Mouse (Mus musculus) liver, embryonic 13.5 days (tissue): ENCODE data around the gene Sycn. TPM values are rescaled to one million over a fixed set of nuclear protein-coding genes. Genes with fewer than 3 reads are reported as not detected.
"Not testable (repeated sequence)": the region's sequence is repeated elsewhere in the genome, so short reads cannot be mapped to it uniquely, and the experiment has no call there.

Experiments
- ATAC-seq: fragments of 200-750 bp; cut with Nextera tagmentation; 2 replicates; pipeline ENCODE4 v1.8.0; 2017; ENCODE audit warnings: low read depth, mild to moderate bottlenecking, moderate number of reproducible peaks, moderate library complexity
- DNase-seq: peaks from one replicate; pipeline ENCODE4 v3.0.0; 2022
- H3K27ac ChIP-seq: fragments of 300-500 bp; sonication (generic); 2 replicates; pipeline ENCODE4 v1.5.1; 2015; ENCODE audit warnings: moderate library complexity, mild to moderate bottlenecking, inconsistent platforms
- H3K27me3 ChIP-seq: fragments of 300-500 bp; sonication (generic); 2 replicates; pipeline ENCODE4 v1.6.1; 2015; ENCODE audit warnings: mild to moderate bottlenecking, inconsistent platforms
- H3K36me3 ChIP-seq: fragments of 300-500 bp; sonication (generic); 2 replicates; pipeline ENCODE4 v1.6.1; 2015; ENCODE audit warnings: mild to moderate bottlenecking, inconsistent platforms
- H3K4me1 ChIP-seq: fragments of 300-500 bp; sonication (generic); replicated peaks from 2 replicates; pipeline ENCODE4 v1.6.1; 2015; ENCODE audit warnings: inconsistent platforms
- H3K4me2 ChIP-seq: fragments of 300-500 bp; sonication (generic); 2 replicates; pipeline ENCODE4 v1.6.1; 2015; ENCODE audit warnings: inconsistent platforms, mild to moderate bottlenecking, moderate library complexity
- H3K4me3 ChIP-seq: fragments of 300-500 bp; sonication (generic); replicated peaks from 2 replicates; pipeline ENCODE4 v1.5.1; 2015; ENCODE audit warnings: mild to moderate bottlenecking, inconsistent platforms
- H3K9ac ChIP-seq: fragments of 300-500 bp; sonication (generic); 2 replicates; pipeline ENCODE4 v1.6.1; 2015; ENCODE audit warnings: mild to moderate bottlenecking, inconsistent platforms
- H3K9me3 ChIP-seq: fragments of 300-500 bp; sonication (generic); replicated peaks from 2 replicates; pipeline ENCODE4 v1.6.1; 2016; ENCODE audit warnings: inconsistent platforms
- WGBS: fragments of 180-500 bp; shearing (Covaris S2); methylation state at CpG from one replicate; pipeline ENCODE4 v1.1.7; 2015; ENCODE audit not compliant: insufficient replicate concordance; 5-methylcytosine and 5-hydroxymethylcytosine counted together
- polyA plus RNA-seq: library from polyadenylated mRNA; unstranded; fragments of >200 nt; fragmentation: Nextera tagmentation; extraction: Ambion mirVana; gene quantifications from 2 replicates; pipeline ENCODE4 v1.2.1, GENCODE M21; 2015

Sycn gene
- not detected in 2 replicates for polyA plus RNA-seq

DNA sequence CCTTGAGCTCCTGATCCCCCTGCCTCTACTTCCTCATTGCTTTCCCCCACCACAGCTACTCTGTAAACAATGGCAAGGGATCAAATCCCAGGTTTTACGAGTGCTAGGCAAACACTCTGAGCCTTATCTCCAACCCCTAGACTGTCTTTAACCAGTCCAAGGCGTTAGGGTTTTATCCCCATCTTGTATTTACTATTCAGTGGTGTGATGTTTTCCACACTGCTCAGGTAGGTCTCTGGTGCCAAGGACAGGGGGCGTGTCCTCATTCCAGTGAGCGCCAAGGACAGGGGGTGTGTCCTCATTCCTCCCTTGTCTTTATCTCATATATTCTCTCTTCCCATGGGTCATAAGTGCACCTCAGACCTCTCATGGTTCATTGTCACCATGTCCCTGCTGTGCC lies at the start of gene Sycn:
Gene Sycn, plus strand, starts transcription at position 360 of the 400 bp plus-strand sequence.
- no peak within 1 kb of the TSS for H3K27ac ChIP-seq
- H3K9ac ChIP-seq: no peak within 1 kb of the TSS
- no peaks in the 10 kb centered on the region for H3K9me3 ChIP-seq
- H3K27me3 ChIP-seq: peaks cover 23% of the 10 kb centered on the region
- DNase-seq (no peak), ATAC-seq (no peak)
- H3K4me2 ChIP-seq: no peak within 1 kb of the TSS
- H3K36me3 ChIP-seq: no peaks in the 10 kb centered on the region
- WGBS: 51% methylated on average over 4 of the region's 4 CpGs
- H3K4me3 ChIP-seq: no peak within 1 kb of the TSS
- H3K4me1 ChIP-seq: no peaks in the 10 kb centered on the region

DNA sequence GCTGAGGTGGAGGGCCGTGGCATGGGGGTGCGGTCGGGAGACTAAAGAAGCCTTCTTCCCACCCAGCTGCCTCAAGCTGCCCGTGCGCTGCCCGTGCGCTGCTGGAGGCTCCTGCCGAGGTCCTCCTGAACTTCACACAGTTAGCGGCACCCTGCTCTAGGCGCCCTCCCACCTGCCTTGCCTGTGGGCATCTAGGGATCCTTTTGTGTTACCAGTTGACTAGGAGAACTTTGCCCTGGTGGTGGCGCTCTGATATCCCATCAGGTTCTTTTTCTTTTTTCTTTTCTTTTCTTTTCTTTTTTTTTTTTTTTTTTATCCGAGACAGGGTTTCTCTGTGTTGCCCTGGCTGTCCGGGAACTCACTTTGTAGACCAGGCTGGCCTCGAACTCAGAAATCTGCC lies 49.8 kb upstream of the Sycn start:
- DNase-seq: no peak
- peaks cover 10% of the 10 kb centered on the region for H3K4me1 ChIP-seq
- 39% methylated on average over 14 of the region's 14 CpGs for WGBS
- no peak overlapping the region for H3K27ac ChIP-seq
- H3K9ac ChIP-seq: no peak overlapping the region
- H3K4me2 ChIP-seq: 0 out of 2 replicates have a peak overlapping the region, but pooled peaks have one; percentile 17
- no peak for ATAC-seq
- H3K27me3 ChIP-seq: peaks cover 13% of the 10 kb centered on the region
- no peak overlapping the region for H3K4me3 ChIP-seq
- H3K36me3 ChIP-seq: no peaks in the 10 kb centered on the region
- no peaks in the 10 kb centered on the region for H3K9me3 ChIP-seq

DNA sequence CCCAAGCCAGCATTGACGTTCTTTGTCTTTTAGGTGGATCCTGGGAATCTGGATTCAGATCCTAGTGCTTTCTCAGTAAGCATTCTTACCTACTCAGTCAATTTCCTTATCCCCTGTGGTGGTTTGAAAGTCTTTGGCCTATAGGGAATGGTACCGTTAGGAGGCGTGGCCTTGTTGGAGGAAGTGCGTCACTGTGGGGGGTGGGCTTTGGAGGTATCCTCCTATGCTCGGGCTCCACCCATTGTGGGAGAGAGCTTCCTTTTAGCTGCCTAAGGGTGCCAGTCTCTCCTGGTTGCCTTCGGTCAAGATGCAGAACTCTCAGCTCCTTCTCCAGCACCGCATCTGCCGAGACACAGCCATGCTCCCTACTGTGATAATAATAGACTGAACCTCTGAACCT lies 48.4 kb upstream of the Sycn start:
- H3K36me3 ChIP-seq: no peaks in the 10 kb centered on the region
- H3K4me2 ChIP-seq: no peak overlapping the region
- no peak overlapping the region for H3K9ac ChIP-seq
- WGBS: 77% methylated on average over 8 of the region's 8 CpGs
- DNase-seq (no peak), ATAC-seq (no peak)
- peaks cover 9% of the 10 kb centered on the region for H3K27me3 ChIP-seq
- H3K4me1 ChIP-seq: peaks cover 10% of the 10 kb centered on the region
- no peak overlapping the region for H3K4me3 ChIP-seq
- H3K27ac ChIP-seq: no peak overlapping the region
- H3K9me3 ChIP-seq: no peaks in the 10 kb centered on the region

DNA sequence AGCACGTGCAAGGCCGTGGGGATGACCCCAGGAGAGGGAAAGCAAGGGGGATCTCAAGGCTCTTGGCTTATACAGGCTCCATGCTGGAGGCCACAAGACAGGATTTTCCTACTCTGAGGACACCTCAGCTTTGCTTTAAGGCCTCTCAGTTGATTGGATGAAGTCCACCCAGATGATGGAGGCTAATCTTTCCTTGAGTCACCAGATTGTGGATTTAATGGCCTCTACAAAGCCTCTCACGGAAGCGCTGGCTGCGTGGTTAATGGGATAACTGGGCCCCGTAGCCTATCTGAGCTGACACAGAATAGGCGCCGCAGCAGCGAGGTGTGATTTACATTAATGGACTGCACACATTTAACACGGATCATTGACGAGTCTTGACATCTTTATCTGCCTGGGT lies 45.3 kb upstream of the Sycn start:
- WGBS: 63% methylated on average over 11 of the region's 11 CpGs
- Histone ChIP-seq H3K9me3 (no peaks in the 10 kb centered on the region), H3K36me3 (no peaks in the 10 kb centered on the region), H3K4me1 (peaks cover 4% of the 10 kb centered on the region; the same call in 1 of the 2 replicates), H3K9ac (no peak overlapping the region), H3K4me3 (no peak overlapping the region), H3K27ac (no peak overlapping the region), H3K4me2 (no peak overlapping the region), H3K27me3 (no peaks in the 10 kb centered on the region)
- no peak for DNase-seq
- ATAC-seq: no peak

DNA sequence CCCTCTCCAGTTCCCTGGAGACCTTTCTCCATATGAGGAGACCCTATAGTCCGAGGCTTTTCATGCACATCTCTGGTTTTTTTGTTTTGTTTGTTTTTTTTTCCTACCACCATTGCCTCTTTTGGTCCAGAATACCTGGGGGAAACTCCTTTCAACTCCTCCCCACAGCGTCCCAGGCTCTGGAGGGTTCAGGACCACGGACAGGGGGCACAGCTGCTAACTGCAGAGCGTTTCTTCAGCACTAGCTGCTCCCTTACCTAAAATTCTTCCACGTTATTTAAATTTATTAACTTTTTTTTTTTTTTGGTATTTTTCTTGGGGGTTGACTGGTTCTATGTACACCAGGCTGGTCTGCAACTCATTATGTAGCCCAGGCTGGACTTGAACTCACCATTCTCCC lies 35.1 kb upstream of the Sycn start:
- WGBS: 6% methylated on average over 5 of the region's 5 CpGs
- no peaks in the 10 kb centered on the region for H3K4me1 ChIP-seq
- H3K9ac ChIP-seq: no peak overlapping the region
- H3K4me3 ChIP-seq: no peak overlapping the region
- H3K9me3 ChIP-seq: no peaks in the 10 kb centered on the region
- no peak overlapping the region for H3K27ac ChIP-seq
- H3K4me2 ChIP-seq: no peak overlapping the region
- no peak for DNase-seq
- no peaks in the 10 kb centered on the region for H3K27me3 ChIP-seq
- H3K36me3 ChIP-seq: no peaks in the 10 kb centered on the region
- ATAC-seq: no peak

DNA sequence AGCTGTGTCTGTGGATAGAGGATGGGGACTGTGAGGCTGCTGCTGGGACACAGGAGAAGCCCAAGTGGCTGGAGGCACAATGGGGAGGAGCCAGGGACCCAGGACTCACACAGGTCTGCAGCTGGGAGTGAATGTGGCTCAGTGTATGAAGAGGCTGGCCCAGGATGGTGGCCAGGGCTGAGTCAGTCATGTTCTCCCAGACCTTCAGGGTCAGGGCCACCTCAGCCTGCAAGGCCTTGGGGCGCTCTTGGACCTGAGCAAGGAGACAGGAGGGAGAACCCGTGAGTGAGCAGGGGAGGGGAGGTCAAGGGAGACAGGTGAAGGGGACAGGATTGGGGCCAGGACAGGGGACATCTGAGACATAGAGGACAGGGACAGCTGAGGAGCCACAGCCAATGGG lies 31.6 kb upstream of the Sycn start:
- not testable (repeated sequence) for H3K4me1 ChIP-seq, H3K4me3 ChIP-seq, H3K27ac ChIP-seq, DNase-seq, H3K27me3 ChIP-seq, H3K36me3 ChIP-seq, H3K4me2 ChIP-seq, H3K9me3 ChIP-seq, ATAC-seq, H3K9ac ChIP-seq
- 31% methylated on average over 2 of the region's 2 CpGs for WGBS

DNA sequence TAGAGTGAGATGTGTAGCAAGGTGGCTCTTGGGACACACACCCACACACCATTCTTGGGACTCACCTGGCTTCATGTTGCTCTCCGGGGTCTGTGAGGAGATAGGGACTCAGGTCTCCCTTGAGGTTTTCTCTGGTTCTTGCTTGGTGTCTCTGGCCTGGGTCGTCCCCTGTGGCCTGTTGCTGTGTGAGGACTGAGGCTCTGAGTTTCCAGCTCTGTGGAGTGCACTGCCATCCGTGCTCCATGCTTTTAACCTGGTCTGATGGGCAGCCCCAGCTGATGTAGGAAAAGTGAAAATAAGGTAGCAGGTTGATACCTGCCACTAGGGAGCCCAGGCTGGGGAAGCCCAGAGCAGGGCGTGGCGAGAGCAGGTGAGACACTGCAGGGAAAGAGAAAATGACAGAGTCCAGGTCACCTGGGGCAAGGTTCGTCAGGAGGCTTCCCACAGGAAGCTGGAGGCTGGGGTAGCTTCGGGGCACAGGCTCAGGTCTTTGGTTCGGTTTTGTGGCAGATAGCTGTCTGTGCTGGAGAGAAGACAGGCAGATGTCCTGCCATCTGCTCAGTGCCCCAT lies 30.2 kb upstream of the Sycn start, which contains the start of gene Ifnl2:
Gene Ifnl2, minus strand, starts transcription at position 51 of the 570 bp plus-strand sequence.
- H3K4me2 ChIP-seq, H3K4me1 ChIP-seq, DNase-seq, H3K4me3 ChIP-seq, H3K27me3 ChIP-seq, H3K9ac ChIP-seq, H3K9me3 ChIP-seq, H3K27ac ChIP-seq, H3K36me3 ChIP-seq, ATAC-seq: not testable (repeated sequence)
- 47% methylated on average over 8 of the region's 8 CpGs for WGBS

DNA sequence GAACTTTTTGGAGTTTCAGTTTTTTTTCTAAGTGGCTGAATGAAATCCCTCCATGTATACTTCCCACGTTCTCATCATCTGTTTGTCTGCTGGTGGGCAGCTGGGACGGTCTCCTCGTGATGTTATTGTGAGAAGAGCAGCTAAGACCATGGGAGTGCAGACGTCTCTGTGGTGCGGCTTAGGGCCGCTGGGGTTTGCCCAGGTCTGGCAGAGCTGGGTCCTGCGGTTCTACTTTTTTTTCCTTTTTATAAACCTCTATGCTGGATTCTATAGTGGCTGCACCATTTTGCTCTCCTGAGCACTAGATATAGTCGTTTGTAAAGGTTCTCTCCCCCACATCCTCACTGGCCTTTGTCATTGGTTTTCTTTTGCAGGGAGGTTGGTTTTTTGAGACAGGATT lies 29.2 kb upstream of the Sycn start:
- no peak for ATAC-seq
- no peak for DNase-seq
- no peak overlapping the region for H3K27ac ChIP-seq
- H3K4me1 ChIP-seq: no peaks in the 10 kb centered on the region
- H3K36me3 ChIP-seq: no peaks in the 10 kb centered on the region
- H3K9ac ChIP-seq: no peak overlapping the region
- WGBS: 58% methylated on average over 8 of the region's 8 CpGs
- no peak overlapping the region for H3K4me2 ChIP-seq
- H3K9me3 ChIP-seq: no peaks in the 10 kb centered on the region
- no peak overlapping the region for H3K4me3 ChIP-seq
- H3K27me3 ChIP-seq: no peaks in the 10 kb centered on the region

DNA sequence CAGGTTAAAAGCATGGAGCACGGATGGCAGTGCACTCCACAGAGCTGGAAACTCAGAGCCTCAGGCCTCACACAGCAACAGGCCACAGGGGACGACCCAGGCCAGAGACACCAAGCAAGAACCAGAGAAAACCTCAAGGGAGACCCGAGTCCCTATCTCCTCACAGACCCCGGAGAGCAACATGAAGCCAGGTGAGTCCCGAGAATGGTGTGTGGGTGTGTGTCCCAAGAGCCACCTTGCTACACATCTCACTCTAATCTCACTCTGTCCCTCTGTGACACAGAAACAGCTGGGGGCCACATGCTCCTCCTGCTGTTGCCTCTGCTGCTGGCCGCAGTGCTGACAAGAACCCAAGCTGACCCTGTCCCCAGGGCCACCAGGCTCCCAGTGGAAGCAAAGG lies 18.1 kb upstream of the Sycn start, which contains the start of gene Ifnl3:
Gene Ifnl3, plus strand, starts transcription at position 301 of the 400 bp plus-strand sequence.
- not testable (repeated sequence) for H3K9ac ChIP-seq, DNase-seq, H3K4me1 ChIP-seq, H3K4me2 ChIP-seq, H3K36me3 ChIP-seq, H3K27me3 ChIP-seq, ATAC-seq, H3K4me3 ChIP-seq, H3K27ac ChIP-seq, H3K9me3 ChIP-seq
- WGBS: 55% methylated on average over 5 of the region's 6 CpGs

DNA sequence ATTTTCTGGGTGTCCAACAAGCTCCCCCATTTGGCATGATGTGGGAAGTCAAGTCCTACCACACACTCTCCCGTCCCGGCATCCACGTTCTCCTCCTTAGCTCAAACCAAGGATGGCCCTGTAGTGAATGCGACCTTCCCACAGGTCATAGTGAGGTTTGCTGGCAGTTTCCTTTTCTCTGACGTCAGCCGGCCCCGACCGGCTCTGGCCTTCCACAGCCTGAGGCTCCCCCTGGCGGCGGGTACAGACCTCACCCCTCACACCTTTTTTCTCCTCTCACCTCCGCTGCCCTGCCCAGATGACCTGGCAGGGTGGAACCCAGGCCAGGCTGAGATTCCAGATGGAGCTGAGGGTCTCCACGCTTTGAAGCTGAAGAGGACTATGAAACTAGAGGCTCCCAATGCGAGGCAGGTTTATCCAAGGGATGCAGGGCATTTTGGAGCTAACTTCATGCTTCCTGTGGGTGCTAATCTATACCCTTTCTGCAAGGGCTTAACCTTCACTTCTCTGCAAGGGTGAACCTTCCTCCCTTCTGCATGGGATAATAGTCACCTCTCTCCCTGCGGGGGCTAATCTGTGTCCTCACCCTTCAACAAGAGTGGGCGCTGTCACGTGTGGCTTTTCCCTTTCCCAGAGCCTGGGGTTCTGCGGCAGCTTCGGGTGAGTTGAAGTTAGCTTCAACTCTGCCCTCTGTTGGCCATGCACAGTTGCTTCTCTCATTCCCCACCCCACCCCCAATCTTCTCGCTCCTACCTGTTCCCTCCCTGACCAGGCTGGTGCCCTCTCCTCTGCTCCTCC lies 12.6 kb upstream of the Sycn start:
- peak overlapping the region; percentile 0; the same call in 1 of the 2 replicates for H3K4me2 ChIP-seq
- H3K9ac ChIP-seq: no peak overlapping the region
- no peaks in the 10 kb centered on the region for H3K9me3 ChIP-seq
- no peak overlapping the region for H3K4me3 ChIP-seq
- H3K4me1 ChIP-seq: peaks cover 9% of the 10 kb centered on the region; the same call in 1 of the 2 replicates
- H3K27ac ChIP-seq: no peak overlapping the region
- H3K36me3 ChIP-seq: no peaks in the 10 kb centered on the region
- 4% methylated on average over 19 of the region's 19 CpGs for WGBS
- DNase-seq (peak; percentile 60), ATAC-seq (peak; percentile 60; the same call in 1 of the 2 replicates)
- H3K27me3 ChIP-seq: no peaks in the 10 kb centered on the region

DNA sequence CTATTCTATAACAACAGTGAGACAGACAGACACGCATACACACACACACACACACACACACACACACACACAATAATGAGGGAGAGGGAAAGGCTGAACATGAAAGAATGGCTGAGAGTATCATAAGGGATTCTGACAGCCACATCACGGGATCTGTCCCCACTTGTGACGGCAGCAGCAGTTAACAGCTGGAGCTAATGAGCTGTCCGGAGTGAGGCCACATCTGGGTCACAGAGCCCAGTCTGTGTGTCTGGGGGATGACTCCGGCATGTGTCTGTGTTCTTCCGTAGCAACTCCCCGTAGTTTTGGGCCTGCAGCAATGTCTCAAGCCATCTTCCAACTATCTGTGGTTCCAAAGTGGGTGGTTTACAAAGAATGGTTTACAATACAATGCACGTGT lies 8.7 kb upstream of the Sycn start:
- Histone ChIP-seq H3K4me1 (peaks cover 9% of the 10 kb centered on the region; the same call in 1 of the 2 replicates), H3K9me3 (no peaks in the 10 kb centered on the region), H3K27ac (no peak overlapping the region), H3K9ac (no peak overlapping the region), H3K27me3 (no peaks in the 10 kb centered on the region), H3K36me3 (no peaks in the 10 kb centered on the region), H3K4me3 (no peak overlapping the region), H3K4me2 (no peak overlapping the region)
- DNase-seq (no peak), ATAC-seq (no peak)
- 75% methylated on average over 8 of the region's 8 CpGs for WGBS
